Mouse (Mus musculus) left cerebral cortex, postnatal 14 days (tissue): ENCODE results near the gene Ces1f. TPM values are rescaled to one million over a fixed set of nuclear protein-coding genes. Genes with fewer than 3 reads are reported as not detected.
"Not testable (repeated sequence)": the region's sequence is repeated elsewhere in the genome, so short reads cannot be mapped to it uniquely, and the experiment has no call there.

ENCODE experiments used
- DNase-seq, 2 experiments: peaks; one replicate each; pipeline ENCODE4 v3.0.0; 2021 to 2022; ENCODE audit warnings: low spot score in 2 of 2, mixed read lengths in 1 of 2
- intact Hi-C: fragments of 180-260 bp; cut with DNase I; formaldehyde crosslinking; loops from one replicate; pipeline ENCODE4 v1.15.1; 2025
- long read RNA-seq, 2 experiments: library from polyadenylated mRNA; stranded (forward); transcript quantifications; one replicate each; pipeline ENCODE4 v2.0.0; 2021
- total RNA-seq, 2 experiments: library from RNA; stranded (reverse); gene quantifications; 2 replicates each; pipeline ENCODE4 v1.2.3; 2021

Gene Ces1f
- not detected for total RNA-seq
- long read RNA-seq, experiment 1: 0 reads
- long read RNA-seq, experiment 2: 0 reads

GRCm38 (mm10) chr8:93279556-93279955 lies at the start of gene Ces1f:
Ces1f (minus strand) TSS chr8:93279747.
- intact Hi-C loops: no loop called here
- no peak for DNase-seq

DNA sequence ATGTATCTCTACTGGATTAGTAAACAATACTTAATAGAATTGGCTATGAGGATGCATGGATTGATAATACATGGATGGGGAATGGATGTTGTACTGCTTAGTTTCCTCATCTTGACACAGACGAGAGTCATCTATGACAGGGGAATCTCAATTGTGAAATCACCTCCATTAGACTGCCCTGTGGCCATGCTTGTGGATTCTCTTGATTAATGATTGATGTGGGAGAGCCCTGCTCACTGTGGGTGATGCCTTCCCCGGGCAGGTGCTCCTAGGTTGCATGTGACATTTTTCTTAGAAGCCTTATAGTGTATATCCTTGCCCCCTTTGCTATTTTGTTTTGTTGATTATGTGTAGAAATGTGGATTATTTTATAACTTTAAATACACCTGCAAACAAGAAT lies 45.6 kb upstream of the Ces1f start:
- no peak for DNase-seq
- intact Hi-C loops: no loop called here

DNA sequence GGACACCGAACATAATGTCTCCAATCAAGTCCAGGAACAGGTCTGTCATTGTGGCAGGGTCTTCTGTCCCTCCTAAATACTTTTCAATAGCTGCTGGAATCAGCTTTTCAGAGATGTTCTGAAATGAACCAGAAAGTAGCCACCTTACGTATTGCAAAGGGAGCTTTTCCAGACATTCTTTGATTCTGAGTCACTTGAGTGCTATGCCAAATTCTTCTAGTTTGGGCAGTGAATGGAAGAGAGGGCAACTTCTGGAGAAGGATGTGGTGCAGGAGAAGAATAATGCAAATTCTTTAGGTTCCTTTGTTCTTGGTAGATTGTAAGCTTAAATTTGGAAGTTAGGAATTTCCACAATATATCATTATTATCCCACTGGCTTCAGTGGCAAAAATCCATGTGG lies 37.5 kb upstream of the Ces1f start:
- no peak for DNase-seq
- intact Hi-C loops: no loop called here

DNA sequence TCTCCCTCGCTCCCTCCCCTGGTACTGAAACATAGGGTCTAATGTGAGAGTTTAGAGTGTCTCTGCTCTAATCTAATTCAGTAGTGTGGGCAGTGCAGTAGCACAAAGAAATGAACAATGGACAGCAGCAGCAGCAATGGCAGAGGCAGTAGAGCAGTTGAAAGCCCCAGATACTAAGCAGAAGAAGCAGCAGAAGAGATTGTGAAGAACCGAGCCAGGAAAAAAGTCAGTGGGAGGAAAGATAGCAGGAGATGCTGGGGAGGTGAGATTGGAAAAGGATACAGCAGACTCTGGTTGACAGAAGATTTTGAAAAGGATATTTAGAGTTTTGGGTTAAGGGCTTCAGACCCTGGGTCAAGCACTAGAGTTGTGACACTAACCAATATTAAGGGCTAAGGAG lies 36.0 kb upstream of the Ces1f start:
- intact Hi-C loops: no loop called here
- no peak for DNase-seq

GRCm38 (mm10) chr8:93283896-93284295 lies 4.3 kb upstream of the Ces1f start:
- no peak for DNase-seq
- intact Hi-C loops: no loop called here

GRCm38 (mm10) chr8:93282349-93282748 lies 2.8 kb upstream of the Ces1f start:
- intact Hi-C loops: no loop called here
- peak in 1 of 2 experiments; percentile 9 for DNase-seq

DNA sequence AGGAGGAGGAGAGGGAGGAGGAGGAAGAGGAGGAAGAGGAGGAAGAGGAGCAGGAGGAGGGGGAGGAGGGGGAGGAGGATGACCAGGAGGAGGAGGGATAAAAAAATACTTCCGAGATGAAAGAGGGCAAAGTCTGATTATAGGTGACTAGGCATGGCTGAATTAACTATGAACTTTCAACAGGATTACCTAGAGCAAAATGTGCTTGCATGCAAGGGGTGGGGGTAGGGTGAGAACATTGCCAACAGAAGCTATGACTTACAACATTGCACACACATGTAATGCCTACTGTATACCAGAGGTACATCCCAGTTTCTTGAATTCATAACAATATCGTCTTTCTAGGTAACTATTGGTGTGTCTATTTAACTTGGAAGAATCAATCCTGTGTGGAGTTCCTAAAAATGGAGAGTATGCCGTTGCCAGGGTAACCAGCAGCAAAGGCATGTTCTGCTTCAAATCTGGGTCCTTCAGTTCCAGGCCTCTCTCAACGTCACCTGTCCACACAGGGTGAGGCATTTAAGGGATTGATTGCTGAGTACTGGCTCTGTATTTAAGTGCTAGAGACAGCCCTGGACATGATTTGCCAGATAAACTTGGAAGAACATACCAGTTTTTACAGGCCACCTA lies 1.3 kb downstream of the Ces1f start:
- peak; percentile 23 to 47 for DNase-seq

DNA sequence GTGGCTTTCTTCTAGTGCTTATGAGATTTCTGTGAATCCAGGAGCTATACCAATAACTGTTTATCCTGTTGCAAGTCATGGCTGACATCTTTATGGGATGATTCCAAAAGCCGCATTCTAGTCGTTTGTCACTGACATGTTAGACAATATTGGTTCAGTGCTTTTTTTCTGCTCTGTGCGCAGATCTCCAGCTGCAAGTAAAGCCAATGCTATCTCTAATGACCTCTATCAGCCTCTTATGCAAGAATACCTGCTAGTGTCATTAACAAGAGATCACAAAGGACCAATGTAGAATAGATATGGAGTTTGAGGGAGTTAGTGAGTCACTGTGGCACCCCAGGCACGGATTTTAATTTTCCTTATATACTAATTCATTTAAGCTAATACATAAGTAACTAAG lies 4.9 kb downstream of the Ces1f start:
- intact Hi-C loops: no loop called here
- DNase-seq: no peak

More for the DNA sequence above, 1.3 kb downstream of the Ces1f start:
- intact Hi-C loops: no loop called here

GRCm38 (mm10) chr8:93273321-93273720 lies 6.2 kb downstream of the Ces1f start:
- peak in 1 of 2 experiments; percentile 25 for DNase-seq
- intact Hi-C loops: no loop called here

DNA sequence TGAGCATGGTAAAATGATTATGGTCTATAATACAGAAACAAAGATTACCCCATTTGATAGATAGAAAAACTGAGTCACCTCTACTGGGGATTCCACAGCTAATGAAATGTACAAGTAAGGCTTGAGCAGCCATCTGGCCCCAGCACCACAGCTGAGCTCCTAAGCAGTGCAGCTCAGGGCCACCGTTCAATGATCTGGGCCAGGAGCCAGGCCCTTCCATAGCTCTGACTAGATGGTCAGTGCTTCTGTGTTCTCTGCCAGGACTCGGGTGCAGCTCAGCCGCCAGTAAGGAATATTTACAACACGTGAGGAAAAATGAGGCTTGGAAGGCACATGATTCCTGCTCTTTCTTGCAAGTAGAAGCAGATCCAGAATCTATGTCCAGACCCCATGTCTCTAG lies 6.9 kb downstream of the Ces1f start:
- intact Hi-C loops: no loop called here
- no peak for DNase-seq

GRCm38 (mm10) chr8:93261436-93261835 lies 18.1 kb downstream of the Ces1f start:
- DNase-seq: no peak
- intact Hi-C loops: no loop called here

GRCm38 (mm10) chr8:93252400-93252925 lies 27.1 kb downstream of the Ces1f start:
- intact Hi-C loops: no loop called here
- DNase-seq: no peak

DNA sequence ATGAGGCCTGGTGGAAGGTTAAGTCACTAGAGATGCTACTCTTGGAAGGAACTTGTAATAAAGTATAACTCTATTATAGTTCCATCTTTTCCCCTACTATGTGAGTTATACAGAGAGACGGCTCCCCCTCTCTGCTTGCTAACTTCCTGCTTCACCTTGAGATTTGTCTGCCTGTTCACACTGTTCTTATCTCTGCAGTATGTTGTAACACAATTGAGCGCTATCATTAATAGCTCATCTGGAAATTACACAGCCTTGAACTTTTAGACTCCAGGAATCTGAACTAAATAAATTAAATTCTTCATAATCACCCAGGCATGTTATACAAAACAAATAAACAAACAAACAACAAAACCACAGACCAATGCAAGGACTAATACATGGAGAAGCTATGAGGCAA lies 33.5 kb downstream of the Ces1f start:
- no peak for DNase-seq
- intact Hi-C loops: no loop called here

GRCm38 (mm10) chr8:93239884-93240283 lies 39.7 kb downstream of the Ces1f start:
- DNase-seq: peak in 1 of 2 experiments; percentile 27

GRCm38 (mm10) chr8:93235681-93236080 lies 43.9 kb downstream of the Ces1f start:
- no peak for DNase-seq
- intact Hi-C loops: no loop called here

More at GRCm38 (mm10) chr8:93239884-93240283, 39.7 kb downstream of the Ces1f start:
- intact Hi-C loops: no loop called here

DNA sequence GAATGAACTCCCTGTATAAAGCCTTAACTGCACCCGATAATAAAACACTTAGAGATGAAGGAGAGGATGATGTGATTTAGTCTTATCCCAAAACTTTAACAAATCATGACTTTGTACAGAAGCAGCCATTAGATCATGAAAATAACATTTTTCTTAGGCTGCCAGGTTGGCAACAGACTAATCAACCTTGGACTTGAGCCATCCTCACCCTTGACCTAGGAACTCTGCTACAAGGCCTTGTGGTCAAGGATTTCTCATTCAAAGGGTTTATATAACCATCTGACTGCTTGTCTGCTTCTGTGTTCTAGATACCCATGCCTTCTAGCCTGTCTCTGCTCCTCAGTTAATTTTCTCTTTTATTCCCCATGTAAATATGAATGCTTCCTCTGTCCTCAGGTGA lies 44.8 kb downstream of the Ces1f start:
- no peak for DNase-seq
- intact Hi-C loops: no loop called here

DNA sequence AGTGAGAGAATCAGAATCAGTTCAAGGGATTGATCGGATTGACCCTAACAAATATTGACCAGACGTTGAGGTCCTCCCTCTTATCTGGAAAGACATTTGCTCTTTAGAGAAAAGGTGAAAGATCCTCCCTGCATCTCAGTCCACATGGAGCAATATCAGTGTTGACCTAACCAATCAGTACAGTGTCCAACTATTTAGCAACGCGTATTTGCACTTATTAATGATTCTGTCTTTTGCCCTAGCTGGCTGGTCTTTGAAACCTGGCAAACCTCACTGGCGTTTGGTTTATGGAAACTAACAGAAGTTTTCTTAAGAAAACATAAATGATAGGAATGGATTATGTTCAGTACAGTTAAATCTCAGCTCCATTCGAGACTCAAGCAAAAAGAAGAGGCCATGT lies 45.5 kb downstream of the Ces1f start:
- intact Hi-C loops: no loop called here
- DNase-seq: no peak

DNA sequence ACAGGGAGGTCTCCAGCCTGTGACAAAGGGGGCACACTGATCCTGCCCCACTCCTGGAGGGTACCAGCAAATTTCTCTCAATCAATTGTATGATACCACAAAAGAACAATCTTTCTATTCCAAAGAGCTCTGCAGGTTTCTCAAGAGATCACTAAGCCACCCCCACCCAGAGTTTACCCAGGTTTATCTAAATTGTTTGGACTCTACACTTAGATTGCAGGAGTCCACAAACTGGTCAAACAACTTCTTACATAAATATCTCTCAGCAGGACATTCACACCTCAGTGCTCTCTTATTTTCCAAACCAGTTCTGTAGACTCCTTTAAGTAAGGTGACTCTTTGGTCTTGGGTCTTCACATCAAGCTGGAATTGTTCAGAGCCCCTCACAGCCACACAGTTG lies 50.1 kb downstream of the Ces1f start, which contains the start of gene Ces1e:
Gene Ces1e, minus strand, starts transcription at position 174 of the 400 bp plus-strand sequence.
- intact Hi-C loops: no loop called here
- no peak for DNase-seq

DNA sequence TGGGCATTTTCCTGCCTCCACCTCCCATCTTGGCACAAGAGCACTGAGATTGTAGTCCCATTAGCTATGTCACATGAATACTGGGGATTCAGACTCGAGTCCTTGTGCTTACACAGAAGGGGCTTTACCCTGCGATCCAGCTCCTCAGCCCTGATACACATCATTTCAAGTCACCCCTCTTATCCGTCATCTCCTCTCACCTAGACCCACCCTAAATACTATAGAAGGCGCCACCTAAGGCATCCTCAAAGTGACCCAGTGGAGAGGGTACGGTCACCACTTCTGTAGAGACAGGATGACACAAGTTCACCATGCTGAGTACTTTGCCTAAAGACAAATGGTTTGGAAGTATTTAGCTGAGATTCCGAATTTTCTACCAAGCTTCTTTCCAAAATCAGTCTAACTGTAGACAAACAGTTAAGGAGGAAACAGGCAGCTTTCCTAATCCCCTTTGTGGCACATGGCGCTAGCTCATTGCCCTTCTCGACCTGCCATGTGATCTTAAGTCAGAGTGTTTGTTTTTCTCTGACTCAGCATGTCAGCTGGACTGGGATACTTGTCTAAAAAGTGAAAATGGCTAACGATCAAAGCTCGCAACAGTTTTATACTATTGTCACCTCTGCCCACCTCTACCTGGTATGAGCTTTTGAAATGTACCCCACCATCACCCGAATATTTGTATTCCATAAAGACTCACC lies 50.7 kb downstream of the Ces1f start:
- intact Hi-C loops: no loop called here
- DNase-seq: no peak

DNA sequence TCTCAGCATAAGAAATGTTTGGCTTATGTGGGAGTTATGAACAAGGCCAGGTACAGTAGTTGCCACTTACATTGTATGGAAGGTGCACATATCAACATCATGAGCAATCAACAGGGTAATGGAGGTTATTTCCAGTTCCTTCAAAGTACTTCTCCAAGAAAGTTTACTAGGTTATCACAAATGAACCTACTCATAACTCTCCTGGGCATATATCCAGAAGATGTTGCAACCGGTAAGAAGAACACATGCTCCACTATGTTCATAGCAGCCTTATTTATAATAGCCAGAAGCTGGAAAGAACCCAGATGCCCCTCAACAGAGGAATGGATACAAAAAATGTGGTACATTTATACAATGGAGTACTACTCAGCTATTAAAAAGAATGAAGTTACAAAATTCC lies 53.1 kb downstream of the Ces1f start:
- DNase-seq, intact Hi-C loops: not testable (repeated sequence)

GRCm38 (mm10) chr8:93221896-93222295 lies 57.7 kb downstream of the Ces1f start:
- intact Hi-C loops: no loop called here
- DNase-seq: no peak
